Mouse (Mus musculus) cerebellum, postnatal 25 days (tissue): Measurements from ENCODE around the gene Ttc30a1.

Experiments used
- DNase-seq, 2 experiments: peaks; one replicate each; pipeline ENCODE4 v3.0.0; 2021; ENCODE audit warnings: mixed read lengths in 2 of 2

The Ttc30a1 gene

DNA sequence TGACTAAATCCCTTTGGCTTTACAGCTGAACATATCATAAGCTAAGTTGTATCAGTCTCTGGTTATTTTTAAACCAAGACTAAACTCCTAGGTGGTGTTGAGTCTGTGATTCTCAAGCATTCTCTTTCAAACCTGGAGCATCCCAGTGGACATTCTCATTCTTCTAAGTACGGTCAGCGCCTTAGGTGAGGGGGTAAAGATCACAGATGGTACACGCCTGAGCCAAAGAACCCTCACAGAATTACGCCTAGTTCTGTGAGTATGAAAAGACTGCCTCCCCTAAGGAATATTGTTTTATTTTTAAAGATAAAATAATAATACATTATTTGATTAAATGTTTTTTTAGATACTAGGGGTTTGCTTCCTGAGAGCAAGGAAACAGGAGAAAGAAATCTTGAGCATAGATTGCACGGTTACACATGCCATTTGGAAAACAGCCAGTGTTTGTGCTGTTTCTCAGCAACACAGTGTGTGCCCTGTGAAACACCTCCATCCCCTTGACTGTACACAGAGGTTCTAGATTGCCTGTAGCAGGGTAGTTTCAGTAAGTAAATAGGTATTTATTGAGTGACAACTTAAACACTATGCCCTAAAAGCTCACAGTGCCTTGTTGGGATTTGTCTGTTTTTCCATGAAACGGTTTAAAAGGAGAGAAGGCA lies 51.9 kb downstream of the Ttc30a1 start:
- DNase-seq, result peak in 1 of 2 experiments; percentile 24

DNA sequence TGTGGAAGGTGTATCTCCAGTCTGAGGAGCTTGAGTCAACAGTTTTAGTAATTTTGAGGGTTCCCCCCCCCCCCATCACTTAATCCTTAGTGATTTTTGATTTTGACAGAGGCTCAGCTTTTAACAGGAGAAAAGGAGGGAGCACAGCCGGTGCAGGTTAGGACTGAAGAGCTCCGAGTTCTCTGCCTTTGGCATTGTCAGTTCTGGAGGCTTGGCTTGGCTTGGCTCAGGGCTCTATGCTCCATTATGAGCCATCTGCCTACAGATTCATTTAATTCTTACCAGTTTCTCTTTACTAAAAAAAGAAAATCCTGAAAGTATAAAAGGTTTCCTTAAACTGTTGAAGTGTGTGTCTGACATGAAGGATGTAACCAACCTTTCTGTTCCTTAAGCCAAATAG lies 52.6 kb downstream of the Ttc30a1 start:
- DNase-seq, result peak; percentile 60 to 70
